Mouse (Mus musculus) liver, postnatal 0 days (tissue): ENCODE measurements around the gene Cyp1a1. TPM values are rescaled to one million over a fixed set of nuclear protein-coding genes. Genes with fewer than 3 reads are reported as not detected.

ENCODE experiments used
- ATAC-seq: fragments of 200-750 bp; cut with Nextera tagmentation; 2 replicates; pipeline ENCODE4 v1.8.0; 2017; ENCODE audit warnings: mild to moderate bottlenecking, moderate library complexity
- DNase-seq: peaks from one replicate; pipeline ENCODE4 v3.0.0-alpha.2; 2016
- H3K27ac ChIP-seq: fragments of 300-500 bp; sonication (generic); 2 replicates; pipeline ENCODE4 v1.5.1; 2014; ENCODE audit warnings: antibody characterized with exemption, moderate library complexity, mild to moderate bottlenecking, low read depth
- H3K27me3 ChIP-seq: fragments of 300-500 bp; sonication (generic); 2 replicates; pipeline ENCODE4 v1.6.1; 2014; ENCODE audit warnings: low read length, control low read depth, mixed read lengths; ENCODE audit not compliant: insufficient read depth
- H3K36me3 ChIP-seq: fragments of 300-500 bp; sonication (generic); replicated peaks from 2 replicates; pipeline ENCODE4 v1.6.1; 2014; ENCODE audit warnings: mild to moderate bottlenecking, control low read depth, low read length, moderate library complexity, mixed read lengths; ENCODE audit not compliant: insufficient read depth
- H3K4me1 ChIP-seq: fragments of 300-500 bp; sonication (generic); 2 replicates; pipeline ENCODE4 v1.6.1; 2014; ENCODE audit warnings: antibody characterized with exemption, mild to moderate bottlenecking, control low read depth; ENCODE audit not compliant: insufficient read depth
- H3K4me2 ChIP-seq: fragments of 300-500 bp; sonication (generic); 2 replicates; pipeline ENCODE4 v1.6.1; 2014; ENCODE audit warnings: low read depth, mild to moderate bottlenecking, low read length, moderate library complexity, mixed read lengths
- H3K4me3 ChIP-seq: fragments of 300-500 bp; sonication (generic); 2 replicates; pipeline ENCODE4 v1.5.1; 2014; ENCODE audit warnings: low read depth, low read length
- H3K9ac ChIP-seq: fragments of 300-500 bp; sonication (generic); replicated peaks from 2 replicates; pipeline ENCODE4 v1.6.1; 2014; ENCODE audit warnings: mild to moderate bottlenecking, moderate library complexity
- H3K9me3 ChIP-seq: fragments of 300-500 bp; sonication (generic); 2 replicates; pipeline ENCODE4 v1.6.1; 2016; ENCODE audit warnings: mild to moderate bottlenecking, control low read depth, low read length, mixed read lengths
- CTCF ChIP-seq: sonication (generic); IDR thresholded peaks from 2 replicates; pipeline ENCODE4 v1.5.1; 2016; ENCODE audit warnings: antibody characterized with exemption, low read depth
- EP300 ChIP-seq: IDR thresholded peaks from 2 replicates; pipeline ENCODE4 v1.6.1; 2016; ENCODE audit warnings: antibody characterized with exemption, low read depth, mild to moderate bottlenecking
- WGBS: fragments of 180-500 bp; shearing (Covaris S2); extraction: QIAGEN DNeasy Blood & Tissue Kit; methylation state at CpG from one replicate; pipeline ENCODE4 v1.1.7; 2014; ENCODE audit not compliant: insufficient replicate concordance; 5-methylcytosine and 5-hydroxymethylcytosine counted together
- polyA plus RNA-seq: library from polyadenylated mRNA; unstranded; fragments of >200 nt; fragmentation: Nextera tagmentation; extraction: Ambion mirVana; gene quantifications from 2 replicates; pipeline ENCODE4 v1.2.1, GENCODE M21; 2015

Gene Cyp1a1
- polyA plus RNA-seq, 1 experiment from 2014 or later, result 2.2 TPM

- Histone ChIP-seq H3K9me3 (no peaks in the 10 kb centered on the region), H3K27me3 (no peaks in the 10 kb centered on the region), H3K36me3 (peaks cover 4% of the 10 kb centered on the region), H3K4me3 (peak overlapping the region; percentile 90; the same call in 1 of the 2 replicates), H3K4me1 (peaks cover 89% of the 10 kb centered on the region), H3K9ac (peak overlapping the region; percentile 52), H3K27ac (peak overlapping the region; percentile 99), H3K4me2 (peak overlapping the region; percentile 93)
- TF ChIP-seq CTCF, result no peak
- no peak for TF ChIP-seq EP300
- no peak for DNase-seq
- ATAC-seq, result no peak
- WGBS, result 61% methylated on average over 13 of the region's 13 CpGs
Observed at GRCm38 (mm10) chr9:57641775-57642550, 45.8 kb upstream of the Cyp1a1 start.

- ATAC-seq (no peak), DNase-seq (no peak)
- Histone ChIP-seq H3K36me3 (peaks cover 4% of the 10 kb centered on the region), H3K9me3 (no peaks in the 10 kb centered on the region), H3K4me2 (peak overlapping the region; percentile 93), H3K27ac (peak overlapping the region; percentile 99), H3K4me1 (peaks cover 82% of the 10 kb centered on the region), H3K27me3 (no peaks in the 10 kb centered on the region), H3K4me3 (peak overlapping the region; percentile 90), H3K9ac (peak overlapping the region; percentile 96)
- WGBS, result 18% methylated on average over 9 of the region's 9 CpGs
- TF ChIP-seq EP300 (no peak), CTCF (no peak)
Observed at GRCm38 (mm10) chr9:57643169-57643855, 44.4 kb upstream of the Cyp1a1 start.

- H3K27me3 ChIP-seq, result no peaks in the 10 kb centered on the region
- H3K4me1 ChIP-seq, result peaks cover 82% of the 10 kb centered on the region
- TF ChIP-seq EP300, result 0 out of 2 replicates have a peak, but pooled peaks have one; percentile 46
- no peak for TF ChIP-seq CTCF
- ATAC-seq (no peak; the same call in 1 of the 2 replicates), DNase-seq (peak; percentile 48)
- H3K9me3 ChIP-seq, result no peaks in the 10 kb centered on the region
- H3K27ac ChIP-seq, result peak overlapping the region; percentile 99
- peak overlapping the region; percentile 93 for H3K4me2 ChIP-seq
- H3K9ac ChIP-seq, result peak overlapping the region; percentile 96
- WGBS, result 11% methylated on average over 7 of the region's 7 CpGs
- H3K4me3 ChIP-seq, result peak overlapping the region; percentile 90
- peaks cover 4% of the 10 kb centered on the region for H3K36me3 ChIP-seq
Observed at GRCm38 (mm10) chr9:57643856-57644180, 43.9 kb upstream of the Cyp1a1 start.

- no peaks in the 10 kb centered on the region for H3K9me3 ChIP-seq
- WGBS, result 0% methylated on average over 16 of the region's 18 CpGs
- H3K27ac ChIP-seq, result peak overlapping the region; percentile 99
- TF ChIP-seq EP300 (no peak), CTCF (no peak)
- DNase-seq (peak; percentile 40), ATAC-seq (no peak)
- peaks cover 4% of the 10 kb centered on the region for H3K36me3 ChIP-seq
- no peaks in the 10 kb centered on the region for H3K27me3 ChIP-seq
- H3K4me3 ChIP-seq, result peak overlapping the region; percentile 90
- H3K9ac ChIP-seq, result peak overlapping the region; percentile 96
- H3K4me1 ChIP-seq, result peaks cover 75% of the 10 kb centered on the region
- peak overlapping the region; percentile 93 for H3K4me2 ChIP-seq
Observed at GRCm38 (mm10) chr9:57644442-57644943, 43.2 kb upstream of the Cyp1a1 start.

GRCm38 (mm10) chr9:57644944-57645893, 42.5 kb upstream of the Cyp1a1 start:
- peak overlapping the region; percentile 90 for H3K4me3 ChIP-seq
- 9% methylated on average over 54 of the region's 85 CpGs for WGBS
- DNase-seq (peak; percentile 95), ATAC-seq (peak; percentile 86)
- H3K9me3 ChIP-seq, result no peaks in the 10 kb centered on the region
- TF ChIP-seq CTCF, result peak; percentile 92
- no peak for TF ChIP-seq EP300
- H3K4me2 ChIP-seq, result peak overlapping the region; percentile 93
- peak overlapping the region; percentile 96 for H3K9ac ChIP-seq
- peak overlapping the region; percentile 99 for H3K27ac ChIP-seq
- H3K4me1 ChIP-seq, result peaks cover 69% of the 10 kb centered on the region
- H3K36me3 ChIP-seq, result peaks cover 4% of the 10 kb centered on the region
- H3K27me3 ChIP-seq, result no peaks in the 10 kb centered on the region
